Mouse (Mus musculus): ENCODE data around the gene Ccdc142.

Ccdc142 gene

DNA sequence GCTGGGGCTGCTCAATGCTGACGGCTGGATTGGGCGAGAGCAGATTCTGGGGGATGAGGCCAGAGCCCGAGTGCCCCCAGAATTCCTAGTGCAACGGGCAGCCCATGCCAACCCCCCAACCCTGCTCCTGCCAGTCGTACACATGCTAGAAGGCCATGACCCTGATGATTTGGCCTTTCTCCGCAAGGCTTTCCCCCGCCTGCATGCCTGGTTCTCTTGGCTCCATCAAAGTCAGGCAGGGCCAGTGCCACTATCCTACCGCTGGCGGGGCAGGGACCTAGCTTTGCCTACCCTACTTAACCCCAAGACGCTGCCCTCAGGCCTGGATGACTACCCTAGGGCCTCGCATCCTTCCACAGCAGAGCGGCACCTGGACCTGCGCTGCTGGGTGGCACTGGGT is 16.2 kb downstream of the Ccdc142 start:
- no peak for DNase-seq (ENCODE audit: low read depth, low spot score)

- DNase-seq (ENCODE audit: low read depth, low spot score), result no peak
Measured at GRCm38 (mm10) chr6:83118369-83118768, 17.0 kb downstream of the Ccdc142 start.

- no peak for DNase-seq (ENCODE audit: low read depth, low spot score)
Measured at GRCm38 (mm10) chr6:83118825-83119733, 17.7 kb downstream of the Ccdc142 start.

DNA sequence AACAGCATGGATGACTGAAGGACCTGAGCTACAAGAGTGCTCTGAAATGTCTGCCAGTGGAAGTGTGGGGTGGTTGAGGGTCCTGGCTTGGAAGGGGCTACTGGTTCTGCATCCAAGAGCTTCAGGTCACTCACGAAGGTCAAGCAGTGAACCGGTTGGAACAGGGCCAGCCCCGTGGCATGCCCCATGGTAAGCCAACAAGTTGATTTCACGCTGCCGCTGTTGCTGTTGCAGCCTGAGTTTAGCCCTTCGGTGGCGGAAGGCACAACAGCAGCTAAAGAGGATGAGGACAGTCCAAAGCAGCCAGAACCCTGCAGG is 18.3 kb downstream of the Ccdc142 start:
- no peak for DNase-seq (ENCODE audit: low read depth, low spot score)

DNA sequence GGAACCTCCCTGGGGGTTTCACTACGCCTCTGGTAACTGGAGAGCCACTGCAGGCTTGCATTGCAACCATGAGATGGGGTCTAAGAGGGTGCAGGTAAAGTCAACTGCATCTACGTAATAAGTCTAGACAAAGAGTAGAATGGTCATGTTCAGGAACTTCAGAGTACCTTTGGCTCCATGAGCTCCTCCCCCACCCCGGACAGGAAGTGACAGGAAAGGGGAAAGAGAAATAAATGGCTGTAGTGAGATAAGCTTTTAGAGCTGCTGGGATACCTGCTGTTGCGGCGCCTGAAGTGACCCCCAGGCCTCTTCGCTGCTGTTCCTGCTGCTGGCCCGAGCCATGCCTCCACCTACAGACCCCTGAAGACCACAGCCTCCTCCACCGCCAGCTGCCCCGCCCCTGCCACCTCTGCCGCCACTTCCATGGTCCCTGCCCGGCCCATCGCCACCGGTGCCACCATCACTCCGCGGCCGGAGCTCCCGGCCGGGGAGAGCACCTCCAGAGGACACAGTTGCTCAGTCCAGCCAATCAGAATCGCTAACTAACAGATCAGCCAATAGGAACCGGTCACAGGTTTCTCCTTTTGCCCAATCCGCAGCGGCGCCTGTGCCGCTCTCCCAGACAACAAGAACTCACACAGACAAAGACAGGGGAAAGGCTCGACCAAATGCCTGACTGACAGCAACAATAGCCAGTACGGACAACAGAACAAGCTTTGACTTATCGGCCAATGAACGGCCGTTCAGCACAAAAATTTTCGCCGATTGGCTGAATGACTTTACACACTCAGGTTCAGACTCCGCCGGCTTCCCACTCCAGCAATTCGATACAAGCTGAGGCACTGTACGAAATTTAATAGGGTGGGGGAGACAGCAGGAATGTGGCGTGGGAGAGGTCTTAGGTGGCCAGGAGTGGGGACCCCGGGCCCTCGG is 19.8 kb downstream of the Ccdc142 start, which contains the start of gene Wbp1:
Wbp1 (minus strand) TSS at position 630 of the 933 bp plus-strand sequence.
- DNase-seq (ENCODE audit: low read depth, low spot score), result peak; percentile 99

GRCm38 (mm10) chr6:83121863-83122710 is 20.7 kb downstream of the Ccdc142 start:
- no peak for DNase-seq (ENCODE audit: low read depth, low spot score)

GRCm38 (mm10) chr6:83122961-83123360 is 21.6 kb downstream of the Ccdc142 start:
- no peak for DNase-seq (ENCODE audit: low read depth, low spot score)

- DNase-seq (ENCODE audit: low read depth, low spot score), result peak; percentile 94
Measured at GRCm38 (mm10) chr6:83124851-83125312, 23.5 kb downstream of the Ccdc142 start.

DNA sequence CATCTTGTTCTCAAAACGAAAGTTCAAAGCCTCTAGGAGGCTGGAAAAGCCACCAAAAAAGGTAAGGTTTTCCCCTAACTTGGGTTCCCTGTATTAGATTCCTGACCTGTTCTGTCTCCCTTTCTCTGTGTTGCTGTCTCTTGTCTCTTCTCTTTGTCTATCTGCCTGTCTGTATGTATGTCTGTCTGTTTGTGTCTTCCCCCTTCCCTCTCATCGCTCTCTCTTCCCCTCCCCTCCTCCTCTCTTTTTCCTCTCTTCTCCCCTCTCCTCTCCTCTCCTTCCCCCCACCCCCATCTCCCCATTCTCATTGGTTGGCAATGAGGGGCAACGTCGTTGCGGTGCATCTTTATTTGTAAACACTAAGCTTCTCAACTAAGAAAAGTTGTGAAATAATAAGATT is 23.9 kb downstream of the Ccdc142 start, which contains the start of gene Ino80b:
Ino80b (minus strand) TSS at position 101 of the 400 bp plus-strand sequence.
- DNase-seq (ENCODE audit: low read depth, low spot score), result no peak

DNA sequence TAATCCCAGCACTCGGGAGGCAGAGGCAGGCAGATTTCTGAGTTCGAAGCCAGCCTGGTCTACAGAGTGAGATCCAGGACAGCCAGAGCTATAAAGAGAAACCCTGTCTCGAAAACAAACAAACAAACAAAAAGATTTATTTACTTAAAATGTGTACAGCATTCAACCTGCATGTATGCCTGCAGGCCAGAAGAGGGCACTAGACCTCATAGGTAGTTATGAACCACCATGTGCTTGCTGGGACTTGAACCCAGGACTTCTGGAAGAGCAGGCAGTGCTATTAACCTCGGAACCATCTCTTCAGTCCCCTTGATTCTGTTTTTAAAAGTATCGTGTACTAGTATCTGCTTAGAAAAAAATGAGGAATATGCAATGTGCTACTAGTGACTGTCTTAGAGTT is 26.0 kb downstream of the Ccdc142 start:
- DNase-seq (ENCODE audit: low read depth, low spot score), result no peak

- DNase-seq (ENCODE audit: low read depth, low spot score), result no peak
Measured at GRCm38 (mm10) chr6:83131469-83132034, 30.2 kb downstream of the Ccdc142 start.

DNA sequence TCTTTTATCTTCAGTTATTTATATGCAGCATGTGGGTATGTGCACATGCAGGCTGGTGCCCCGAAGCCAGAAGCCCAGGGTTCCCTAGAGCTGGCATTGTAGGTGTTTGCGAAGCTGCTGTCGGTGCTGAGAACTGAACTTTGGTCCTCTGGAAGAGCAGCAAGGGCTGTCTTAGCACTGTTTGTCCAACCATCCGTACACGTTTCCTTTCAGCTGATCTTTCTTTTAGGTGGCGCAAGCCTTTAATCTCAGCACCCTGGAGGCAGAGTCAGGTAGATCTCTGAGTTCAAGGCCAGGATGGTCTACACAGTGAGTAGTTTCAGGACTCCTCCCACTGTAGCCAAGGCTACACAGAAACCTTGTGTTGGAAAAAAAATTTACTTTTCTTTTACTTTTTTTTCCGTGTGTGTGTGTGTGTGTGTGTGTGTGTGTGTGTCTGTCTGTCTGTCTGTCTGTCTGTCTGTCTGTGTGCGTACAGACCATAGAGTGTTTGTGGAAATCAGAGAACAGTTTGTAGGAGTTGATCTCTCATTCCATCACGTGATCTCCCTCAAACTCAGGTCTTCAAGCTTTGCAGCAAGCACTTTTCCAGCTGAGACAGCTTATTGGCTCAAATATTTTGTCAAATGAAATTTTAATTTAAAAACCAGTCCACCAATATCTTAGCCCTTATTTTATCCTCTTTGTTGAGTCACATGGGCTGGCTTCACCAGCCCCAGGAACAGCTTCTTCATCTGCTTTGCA is 30.9 kb downstream of the Ccdc142 start:
- no peak for DNase-seq (ENCODE audit: low read depth, low spot score)

DNA sequence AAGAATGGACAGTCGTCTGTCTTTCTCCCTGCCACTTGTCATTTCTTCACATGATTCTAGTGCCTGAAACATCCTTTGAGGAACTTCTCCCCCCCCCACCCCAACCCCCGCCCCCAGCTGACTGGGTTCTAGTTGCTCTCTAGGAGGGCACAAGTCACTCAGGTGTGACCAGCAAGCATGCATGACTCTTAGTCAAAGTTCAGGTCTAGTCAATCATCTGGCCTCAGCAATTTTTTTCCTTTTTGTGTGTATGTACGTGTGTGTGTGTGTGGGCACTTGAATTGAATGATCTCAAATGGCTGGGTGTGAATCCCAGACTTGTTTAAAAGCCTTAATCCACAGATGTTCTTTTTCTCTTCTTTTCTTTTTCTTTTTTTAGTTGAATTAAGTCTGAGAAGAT is 32.8 kb downstream of the Ccdc142 start:
- DNase-seq (ENCODE audit: low read depth, low spot score), result no peak

DNA sequence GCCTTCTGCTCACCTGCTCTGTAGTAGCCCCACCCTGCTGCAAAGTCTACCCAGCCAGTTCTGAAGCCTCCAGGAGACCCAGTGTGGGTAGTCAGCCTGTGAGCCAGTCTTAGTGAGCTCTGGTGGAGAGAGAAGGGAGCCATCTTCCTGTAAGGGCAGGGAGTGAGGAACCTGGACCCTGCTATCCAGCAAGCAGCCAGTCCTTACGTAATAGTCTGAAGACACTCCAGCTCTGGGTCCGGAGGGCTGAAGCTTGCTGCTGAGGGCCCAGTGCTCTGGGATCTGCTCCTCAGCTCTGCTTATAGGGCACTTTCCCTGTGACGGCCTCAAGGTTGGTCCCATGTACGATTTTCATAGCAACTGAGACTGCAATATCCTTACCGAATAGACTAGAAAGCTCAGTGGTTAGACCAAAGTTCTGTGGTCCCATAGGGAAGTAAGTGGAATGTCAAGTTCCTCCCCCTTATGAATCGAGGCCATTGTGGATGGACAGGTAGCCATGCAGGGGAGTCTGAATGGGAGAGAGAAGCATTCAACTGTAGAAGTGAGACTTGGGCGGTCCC is 33.6 kb downstream of the Ccdc142 start, which contains the start of gene Rtkn:
Rtkn (plus strand) TSS at position 513 of the 563 bp plus-strand sequence.
- no peak for DNase-seq (ENCODE audit: low read depth, low spot score)

DNA sequence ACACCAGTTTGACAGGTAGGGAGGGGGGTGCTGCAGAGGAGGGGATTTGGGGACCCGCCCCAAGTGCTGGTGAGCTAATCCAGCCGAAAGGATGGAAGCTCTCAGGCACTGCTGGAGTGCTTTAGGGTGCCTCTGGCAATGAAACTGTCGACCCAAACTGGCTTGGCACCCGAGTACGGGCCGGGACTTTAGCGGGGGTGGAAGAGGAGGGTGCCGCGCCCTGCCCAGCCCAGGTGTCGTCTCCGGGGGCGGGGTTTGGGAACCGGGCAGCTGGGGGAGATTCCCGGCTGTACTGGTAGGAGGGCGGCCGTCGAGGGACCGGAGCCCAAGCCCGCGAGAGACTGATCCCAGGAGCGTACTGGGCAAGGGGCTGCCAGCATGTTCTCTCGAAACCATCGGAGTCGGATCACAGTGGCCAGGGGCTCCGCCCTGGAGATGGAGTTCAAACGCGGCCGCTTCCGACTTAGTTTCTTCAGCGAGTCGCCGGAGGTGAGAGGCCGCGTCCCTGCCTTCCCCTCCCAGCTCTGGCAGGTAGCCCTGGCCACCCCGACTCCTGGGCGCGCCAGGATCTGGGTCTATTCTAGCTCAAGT is 34.3 kb downstream of the Ccdc142 start:
- no peak for DNase-seq (ENCODE audit: low read depth, low spot score)

- DNase-seq (ENCODE audit: low read depth, low spot score), result no peak
Measured at GRCm38 (mm10) chr6:83136291-83136880, 35.0 kb downstream of the Ccdc142 start.

- peak; percentile 84 for DNase-seq (ENCODE audit: low read depth, low spot score)
Measured at GRCm38 (mm10) chr6:83136881-83137575, 35.6 kb downstream of the Ccdc142 start.

DNA sequence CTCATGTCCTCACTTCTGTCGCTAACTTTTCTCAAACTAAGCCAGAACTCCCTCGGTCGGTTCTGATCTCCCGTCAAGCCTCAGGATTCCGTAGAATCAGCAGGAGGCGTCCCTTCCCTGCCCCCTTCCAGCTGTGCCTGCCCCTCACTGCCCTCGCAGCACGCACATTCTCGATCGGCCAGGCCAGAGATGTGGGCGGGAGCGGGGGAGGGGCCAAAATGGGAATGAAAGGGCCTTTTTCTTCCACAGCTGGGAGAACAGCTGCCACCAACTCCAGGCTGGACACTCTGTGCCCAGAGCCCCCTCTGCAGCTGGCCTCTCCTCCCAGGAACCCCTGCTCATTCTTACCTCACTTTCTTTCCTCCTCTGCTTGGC is 36.2 kb downstream of the Ccdc142 start:
- peak; percentile 95 for DNase-seq (ENCODE audit: low read depth, low spot score)

Measured in forelimb bud, embryonic 11.5 days (tissue).